Mouse (Mus musculus): Measurements from ENCODE around the gene Rasgrp1.
A peak's percentile ranks its signal among the peaks of the same experiment; 100 is the strongest.

Rasgrp1 gene

GRCm38 (mm10) chr2:117331634-117332033 is 11.2 kb downstream of the Rasgrp1 start:
- DNase-seq = peak; percentile 65

- no peak for DNase-seq
Measured at GRCm38 (mm10) chr2:117328521-117329285, 14.1 kb downstream of the Rasgrp1 start.

GRCm38 (mm10) chr2:117322399-117322798 is 20.4 kb downstream of the Rasgrp1 start:
- DNase-seq = no peak

- DNase-seq = no peak
Measured at GRCm38 (mm10) chr2:117321231-117321630, 21.6 kb downstream of the Rasgrp1 start.

- DNase-seq = no peak
Measured at GRCm38 (mm10) chr2:117318991-117319390, 23.8 kb downstream of the Rasgrp1 start.

- DNase-seq = no peak
Measured at GRCm38 (mm10) chr2:117313586-117314235, 29.1 kb downstream of the Rasgrp1 start.

- peak; percentile 27 for DNase-seq
Measured at GRCm38 (mm10) chr2:117312441-117312895, 30.3 kb downstream of the Rasgrp1 start.

- DNase-seq = no peak
Measured at GRCm38 (mm10) chr2:117312030-117312429, 30.8 kb downstream of the Rasgrp1 start.

- DNase-seq = no peak
Measured at GRCm38 (mm10) chr2:117311349-117311748, 31.5 kb downstream of the Rasgrp1 start.

- DNase-seq = no peak
Measured at GRCm38 (mm10) chr2:117309046-117309445, 33.8 kb downstream of the Rasgrp1 start.

- no peak for DNase-seq
Measured at GRCm38 (mm10) chr2:117307959-117308358, 34.8 kb downstream of the Rasgrp1 start.

GRCm38 (mm10) chr2:117304941-117305340 is 37.9 kb downstream of the Rasgrp1 start:
- no peak for DNase-seq

GRCm38 (mm10) chr2:117303391-117304350 is 39.1 kb downstream of the Rasgrp1 start:
- peak; percentile 33 for DNase-seq

- DNase-seq = no peak
Measured at GRCm38 (mm10) chr2:117299596-117300448, 43.0 kb downstream of the Rasgrp1 start.

GRCm38 (mm10) chr2:117288291-117288690 is 54.5 kb downstream of the Rasgrp1 start:
- DNase-seq = no peak

- DNase-seq = peak; percentile 85
Measured at GRCm38 (mm10) chr2:117263786-117264408, 78.9 kb downstream of the Rasgrp1 start.

- DNase-seq = no peak
Measured at GRCm38 (mm10) chr2:117262184-117262583, 80.6 kb downstream of the Rasgrp1 start.

- no peak for DNase-seq
Measured at GRCm38 (mm10) chr2:117257617-117258016, 85.2 kb downstream of the Rasgrp1 start.

- DNase-seq = no peak
Measured at GRCm38 (mm10) chr2:117255415-117255814, 87.4 kb downstream of the Rasgrp1 start.

GRCm38 (mm10) chr2:117250001-117250510 is 92.7 kb downstream of the Rasgrp1 start:
- no peak for DNase-seq

GRCm38 (mm10) chr2:117249255-117250000 is 93.4 kb downstream of the Rasgrp1 start, which contains the start of gene Fam98b:
Gene Fam98b (plus strand): TSS chr2:117249739.
- DNase-seq = peak; percentile 91
